Mouse (Mus musculus) midbrain, embryonic 12.5 days (tissue): Measurements from ENCODE around the gene Sec24c. TPM values are rescaled to one million over a fixed set of nuclear protein-coding genes. Genes with fewer than 3 reads are reported as not detected.

ENCODE experiments used
- ATAC-seq: fragments of 200-750 bp; cut with Nextera tagmentation; 2 replicates; pipeline ENCODE4 v1.8.0; 2017; ENCODE audit warnings: low read depth, moderate TSS enrichment, moderate library complexity; ENCODE audit not compliant: low FRiP score
- H3K27ac ChIP-seq: fragments of 300-500 bp; sonication (generic); replicated peaks from 2 replicates; pipeline ENCODE4 v1.5.1; 2016; ENCODE audit warnings: mild to moderate bottlenecking
- H3K27me3 ChIP-seq: fragments of 300-500 bp; sonication (generic); 2 replicates; pipeline ENCODE4 v1.6.1; 2016; ENCODE audit warnings: mild to moderate bottlenecking
- H3K36me3 ChIP-seq: fragments of 300-500 bp; sonication (generic); 2 replicates; pipeline ENCODE4 v1.6.1; 2016
- H3K4me1 ChIP-seq: fragments of 300-500 bp; sonication (generic); 2 replicates; pipeline ENCODE4 v1.6.1; 2016
- H3K4me2 ChIP-seq: fragments of 300-500 bp; sonication (generic); replicated peaks from 2 replicates; pipeline ENCODE4 v1.6.1; 2016; ENCODE audit warnings: mild to moderate bottlenecking, moderate library complexity
- H3K4me3 ChIP-seq: fragments of 300-500 bp; sonication (generic); 2 replicates; pipeline ENCODE4 v1.5.1; 2016; ENCODE audit warnings: mild to moderate bottlenecking
- H3K9ac ChIP-seq: fragments of 300-500 bp; sonication (generic); replicated peaks from 2 replicates; pipeline ENCODE4 v1.6.1; 2016; ENCODE audit warnings: mild to moderate bottlenecking, moderate library complexity
- H3K9me3 ChIP-seq: fragments of 300-500 bp; sonication (generic); 2 replicates; pipeline ENCODE4 v1.6.1; 2016; ENCODE audit warnings: mild to moderate bottlenecking
- whole genome bisulfite sequencing: fragments of 180-500 bp; shearing (Covaris S2); methylation state at CpG from one replicate; pipeline ENCODE4 v1.1.7; 2016; 5-methylcytosine and 5-hydroxymethylcytosine counted together
- polyA plus RNA-seq: library from polyadenylated mRNA; unstranded; fragments of >200 nt; fragmentation: Nextera tagmentation; extraction: Ambion mirVana; gene quantifications from 2 replicates; pipeline ENCODE4 v1.2.1, GENCODE M21; 2016

The Sec24c gene
- polyA plus RNA-seq, 1 experiment from 2014 or later: 97.5 TPM

GRCm38 (mm10) chr14:20661661-20662331, 12.3 kb upstream of the Sec24c start:
- peak; percentile 54 for ATAC-seq

DNA sequence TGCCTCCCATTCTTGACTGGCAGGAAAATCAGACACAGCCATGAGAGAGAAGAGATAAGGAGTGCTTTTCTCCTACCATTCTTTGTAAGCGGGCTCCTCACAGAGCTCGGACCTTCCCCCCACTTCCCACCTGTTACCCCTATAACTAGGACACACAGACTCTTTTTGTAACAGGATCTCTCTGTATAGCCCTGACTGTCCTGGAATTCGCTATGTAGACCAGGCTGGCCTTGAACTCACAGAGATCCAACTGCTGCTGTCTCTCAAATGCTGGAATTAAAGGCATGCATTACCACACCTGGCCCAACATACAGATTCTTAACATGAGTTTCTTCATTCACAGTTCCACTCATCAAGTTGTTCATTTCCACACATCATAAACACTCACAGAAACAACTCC, 11.4 kb upstream of the Sec24c start:
- Histone ChIP-seq H3K4me2 (no peak overlapping the region), H3K27me3 (peaks cover 45% of the 10 kb centered on the region), H3K4me3 (no peak overlapping the region), H3K9ac (peak overlapping the region; percentile 74; the same call in 1 of the 2 replicates), H3K9me3 (no peaks in the 10 kb centered on the region), H3K27ac (no peak overlapping the region), H3K4me1 (peaks cover 19% of the 10 kb centered on the region), H3K36me3 (no peaks in the 10 kb centered on the region)
- WGBS: 93% methylated on average over 3 of the region's 3 CpGs
- no peak for ATAC-seq

More at GRCm38 (mm10) chr14:20661661-20662331, 12.3 kb upstream of the Sec24c start:
- 7% methylated on average over 19 of the region's 19 CpGs for WGBS
- Histone ChIP-seq H3K4me3 (peak overlapping the region; percentile 60), H3K9me3 (no peaks in the 10 kb centered on the region), H3K9ac (peak overlapping the region; percentile 74), H3K27me3 (peaks cover 39% of the 10 kb centered on the region), H3K4me2 (peak overlapping the region; percentile 94), H3K4me1 (peaks cover 19% of the 10 kb centered on the region), H3K36me3 (no peaks in the 10 kb centered on the region), H3K27ac (peak overlapping the region; percentile 85)

DNA sequence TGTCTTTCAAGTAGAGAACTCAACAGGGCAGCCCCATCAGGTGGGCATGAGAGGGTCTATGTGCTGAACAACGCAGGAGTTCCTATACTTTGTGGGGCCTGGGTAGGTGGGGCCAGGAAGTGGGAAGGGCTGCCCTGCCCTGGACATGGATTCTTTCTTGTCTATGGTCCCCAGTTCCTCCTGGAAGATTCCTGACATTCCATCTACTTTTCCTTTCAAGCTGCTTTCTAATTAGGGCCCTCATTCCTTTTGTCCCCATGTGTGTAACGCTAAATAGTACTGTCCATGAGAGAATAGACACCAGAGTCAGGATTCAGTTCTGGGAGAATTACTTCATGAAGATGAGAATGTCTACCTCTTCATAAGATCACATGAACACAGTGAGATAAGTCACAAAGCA, 10.5 kb upstream of the Sec24c start:
- WGBS: 78% methylated on average over 2 of the region's 2 CpGs
- no peak overlapping the region for H3K4me3 ChIP-seq
- no peak overlapping the region for H3K4me2 ChIP-seq
- no peaks in the 10 kb centered on the region for H3K9me3 ChIP-seq
- H3K4me1 ChIP-seq: peaks cover 19% of the 10 kb centered on the region
- no peaks in the 10 kb centered on the region for H3K36me3 ChIP-seq
- H3K27me3 ChIP-seq: peaks cover 50% of the 10 kb centered on the region
- no peak overlapping the region for H3K27ac ChIP-seq
- ATAC-seq: no peak
- H3K9ac ChIP-seq: no peak overlapping the region

DNA sequence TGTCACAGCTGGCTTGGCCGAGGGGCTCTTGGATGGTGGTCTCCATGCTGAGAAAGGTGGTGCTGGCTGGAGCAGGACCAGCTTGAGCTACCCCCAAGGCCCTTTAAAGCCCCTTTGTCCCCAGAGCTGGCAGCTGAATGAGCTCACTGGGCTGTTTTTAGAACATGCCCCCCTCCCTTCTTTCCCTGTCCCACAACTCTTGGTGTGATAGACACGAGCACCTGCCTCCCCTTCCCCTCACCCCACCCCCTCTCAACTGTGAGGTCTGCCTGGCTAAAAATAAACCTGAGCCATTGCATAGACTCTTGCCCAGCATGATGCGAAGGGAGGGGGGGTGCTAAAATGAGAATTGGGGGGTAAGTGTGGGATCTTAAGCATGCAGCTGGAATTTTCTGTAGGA, 9.7 kb upstream of the Sec24c start:
- no peak overlapping the region; the same call in 1 of the 2 replicates for H3K9ac ChIP-seq
- no peaks in the 10 kb centered on the region for H3K9me3 ChIP-seq
- no peak overlapping the region for H3K4me3 ChIP-seq
- H3K27me3 ChIP-seq: peaks cover 50% of the 10 kb centered on the region
- H3K4me1 ChIP-seq: peaks cover 19% of the 10 kb centered on the region
- no peak overlapping the region for H3K27ac ChIP-seq
- H3K36me3 ChIP-seq: no peaks in the 10 kb centered on the region
- 67% methylated on average over 3 of the region's 3 CpGs for WGBS
- ATAC-seq: no peak
- H3K4me2 ChIP-seq: no peak overlapping the region

DNA sequence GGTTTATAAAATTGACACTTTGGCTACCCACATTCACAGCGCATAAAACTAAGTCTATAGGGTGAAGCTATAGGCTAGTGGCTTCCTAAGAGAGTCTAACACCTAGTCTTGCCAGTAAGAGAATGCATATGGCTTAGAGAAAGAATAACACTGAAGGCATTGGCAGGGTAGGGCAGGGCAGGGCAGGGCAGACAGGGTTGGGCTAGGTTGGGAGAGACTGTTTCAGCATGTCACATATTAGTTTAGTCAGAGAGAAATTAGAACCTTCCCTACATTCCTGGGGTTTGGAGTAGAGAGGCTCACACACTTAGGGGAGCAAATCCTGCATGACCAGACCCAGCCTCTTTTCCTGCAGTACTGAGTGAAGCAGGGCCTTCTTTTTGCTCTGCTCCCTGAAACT, 6.6 kb upstream of the Sec24c start:
- H3K36me3 ChIP-seq: no peaks in the 10 kb centered on the region
- 84% methylated on average over 1 of the region's 1 CpGs for WGBS
- H3K4me1 ChIP-seq: 0 out of 2 replicates have a peak, but pooled peaks cover 4% of the 10 kb centered on the region
- H3K27me3 ChIP-seq: peaks cover 43% of the 10 kb centered on the region
- H3K9me3 ChIP-seq: no peaks in the 10 kb centered on the region
- no peak overlapping the region for H3K4me2 ChIP-seq
- ATAC-seq: no peak
- no peak overlapping the region for H3K4me3 ChIP-seq
- H3K27ac ChIP-seq: no peak overlapping the region
- no peak overlapping the region for H3K9ac ChIP-seq

- Histone ChIP-seq H3K36me3 (no peaks in the 10 kb centered on the region), H3K27me3 (peaks cover 34% of the 10 kb centered on the region), H3K4me3 (no peak within 1 kb of the TSS), H3K4me2 (no peak within 1 kb of the TSS), H3K9ac (no peak within 1 kb of the TSS), H3K27ac (no peak within 1 kb of the TSS), H3K9me3 (no peaks in the 10 kb centered on the region), H3K4me1 (0 out of 2 replicates have a peak, but pooled peaks cover 4% of the 10 kb centered on the region)
- 81% methylated on average over 8 of the region's 8 CpGs for WGBS
- no peak for ATAC-seq
Measured at GRCm38 (mm10) chr14:20668154-20668810, 5.8 kb upstream of the Sec24c start, which contains the start of gene Synpo2l. Gene Synpo2l (minus strand): TSS chr14:20668354.

DNA sequence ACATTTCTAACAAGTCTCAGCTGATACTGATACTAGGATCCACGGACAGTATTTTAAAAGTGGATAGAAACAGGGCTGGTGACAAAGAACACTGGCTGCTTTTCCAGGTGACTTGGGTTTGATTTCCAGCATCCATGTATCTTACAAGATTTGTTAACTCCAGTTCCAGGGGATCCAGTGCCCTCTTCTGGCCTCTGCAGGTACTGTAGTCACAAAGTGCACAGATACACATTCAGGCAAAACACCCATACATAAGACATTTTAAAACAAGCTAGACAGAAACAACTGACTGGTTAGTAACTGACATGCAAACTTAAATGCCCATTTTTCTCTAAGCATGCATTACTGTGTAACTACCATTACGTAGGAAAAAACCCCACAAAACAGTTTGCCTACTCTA, 1.1 kb upstream of the Sec24c start:
- Histone ChIP-seq H3K4me3 (no peak overlapping the region), H3K27ac (no peak overlapping the region), H3K9me3 (no peaks in the 10 kb centered on the region), H3K9ac (no peak overlapping the region), H3K27me3 (peaks cover 5% of the 10 kb centered on the region), H3K36me3 (peaks cover 23% of the 10 kb centered on the region), H3K4me1 (peaks cover 13% of the 10 kb centered on the region), H3K4me2 (0 out of 2 replicates have a peak overlapping the region, but pooled peaks have one; percentile 73)
- WGBS: 87% methylated on average over 2 of the region's 2 CpGs
- ATAC-seq: no peak

- H3K9me3 ChIP-seq: no peaks in the 10 kb centered on the region
- H3K4me1 ChIP-seq: peaks cover 13% of the 10 kb centered on the region
- 0 out of 2 replicates have a peak overlapping the region, but pooled peaks have one; percentile 20 for H3K9ac ChIP-seq
- WGBS: 11% methylated on average over 13 of the region's 13 CpGs
- peaks cover 2% of the 10 kb centered on the region; the same call in 1 of the 2 replicates for H3K27me3 ChIP-seq
- H3K36me3 ChIP-seq: peaks cover 30% of the 10 kb centered on the region
- H3K27ac ChIP-seq: no peak overlapping the region; the same call in 1 of the 2 replicates
- H3K4me3 ChIP-seq: peak overlapping the region; percentile 83
- peak overlapping the region; percentile 73 for H3K4me2 ChIP-seq
- ATAC-seq: peak; percentile 66
Measured at GRCm38 (mm10) chr14:20673735-20674063, 409 bp upstream of the Sec24c start.

- no peak overlapping the region for H3K27ac ChIP-seq
- no peak overlapping the region for H3K4me3 ChIP-seq
- H3K9me3 ChIP-seq: no peaks in the 10 kb centered on the region
- peaks cover 13% of the 10 kb centered on the region for H3K4me1 ChIP-seq
- no peak for ATAC-seq
- H3K4me2 ChIP-seq: no peak overlapping the region
- H3K27me3 ChIP-seq: no peaks in the 10 kb centered on the region
- WGBS: 95% methylated on average over 4 of the region's 4 CpGs
- peaks cover 70% of the 10 kb centered on the region for H3K36me3 ChIP-seq
- H3K9ac ChIP-seq: no peak overlapping the region
Measured at GRCm38 (mm10) chr14:20677906-20678305, 3.8 kb downstream of the Sec24c start.

DNA sequence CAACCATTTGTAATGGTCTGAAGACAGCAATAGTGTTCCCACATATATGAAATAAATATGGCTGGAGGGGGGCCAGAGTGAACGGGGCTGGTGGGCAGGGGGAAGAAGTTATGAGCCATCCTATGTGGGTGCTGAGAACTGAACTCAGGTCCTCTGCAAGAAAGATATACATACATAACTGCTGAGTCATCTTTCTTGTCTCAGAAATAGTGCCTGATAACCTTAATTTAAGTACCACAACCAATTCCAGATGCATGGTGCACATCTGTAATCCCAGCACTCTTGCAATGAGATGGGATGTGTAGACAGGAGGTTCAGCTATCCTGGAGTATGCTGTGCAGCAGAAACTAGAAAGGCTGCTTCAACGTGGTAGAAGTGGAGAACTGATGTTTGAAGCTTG, 7.6 kb downstream of the Sec24c start:
- ATAC-seq: no peak
- no peaks in the 10 kb centered on the region for H3K27me3 ChIP-seq
- H3K4me2 ChIP-seq: no peak overlapping the region
- H3K4me1 ChIP-seq: no peaks in the 10 kb centered on the region
- no peak overlapping the region for H3K27ac ChIP-seq
- H3K4me3 ChIP-seq: no peak overlapping the region
- WGBS: 92% methylated on average over 2 of the region's 2 CpGs
- peaks cover 98% of the 10 kb centered on the region for H3K36me3 ChIP-seq
- H3K9ac ChIP-seq: no peak overlapping the region
- H3K9me3 ChIP-seq: no peaks in the 10 kb centered on the region

GRCm38 (mm10) chr14:20682498-20682897, 8.4 kb downstream of the Sec24c start:
- Histone ChIP-seq H3K4me3 (no peak overlapping the region), H3K27ac (no peak overlapping the region), H3K4me2 (no peak overlapping the region), H3K9ac (no peak overlapping the region), H3K4me1 (no peaks in the 10 kb centered on the region), H3K36me3 (peaks cover 98% of the 10 kb centered on the region), H3K27me3 (no peaks in the 10 kb centered on the region), H3K9me3 (no peaks in the 10 kb centered on the region)
- ATAC-seq: no peak
- WGBS: 80% methylated on average over 3 of the region's 3 CpGs

- Histone ChIP-seq H3K4me1 (no peaks in the 10 kb centered on the region), H3K36me3 (peaks cover 98% of the 10 kb centered on the region), H3K27me3 (no peaks in the 10 kb centered on the region), H3K9ac (no peak overlapping the region), H3K4me3 (no peak overlapping the region), H3K9me3 (no peaks in the 10 kb centered on the region), H3K4me2 (no peak overlapping the region), H3K27ac (no peak overlapping the region)
- ATAC-seq: no peak
- 92% methylated on average over 3 of the region's 3 CpGs for WGBS
Measured at GRCm38 (mm10) chr14:20686576-20686975, 12.5 kb downstream of the Sec24c start.
